Mouse (Mus musculus) T-helper 2 cell (primary cell): ENCODE results near the gene Mb.

Experiments
- in situ Hi-C: fragments of 300-600 bp; cut with MboI, MseI; formaldehyde crosslinking; loops from one replicate; pipeline ENCODE4 v1.15.1; 2025; ENCODE audit warnings: high pct_unique_total_duplicates

Gene Mb

DNA sequence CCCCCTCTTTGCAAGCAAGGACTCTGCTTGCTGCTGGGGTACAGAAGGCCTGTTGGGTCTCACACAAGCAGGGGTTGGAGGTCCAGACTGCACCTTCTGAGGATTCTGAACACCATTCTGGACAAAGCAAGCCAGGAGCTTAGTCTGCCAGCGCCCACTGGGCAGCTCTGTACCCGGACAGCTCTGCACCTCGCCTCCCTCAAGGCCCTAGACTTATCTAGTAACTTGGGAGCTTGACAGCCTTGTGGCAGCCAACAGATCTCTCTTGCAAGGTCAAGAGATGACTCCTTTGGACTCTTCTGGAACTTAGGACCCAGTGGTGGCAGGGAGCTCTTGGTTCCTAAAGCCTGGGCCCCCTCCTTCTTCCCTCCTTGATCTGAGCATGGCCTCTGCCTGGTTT lies 23.4 kb downstream of the Mb start:
- in situ Hi-C loops = no loop called here

DNA sequence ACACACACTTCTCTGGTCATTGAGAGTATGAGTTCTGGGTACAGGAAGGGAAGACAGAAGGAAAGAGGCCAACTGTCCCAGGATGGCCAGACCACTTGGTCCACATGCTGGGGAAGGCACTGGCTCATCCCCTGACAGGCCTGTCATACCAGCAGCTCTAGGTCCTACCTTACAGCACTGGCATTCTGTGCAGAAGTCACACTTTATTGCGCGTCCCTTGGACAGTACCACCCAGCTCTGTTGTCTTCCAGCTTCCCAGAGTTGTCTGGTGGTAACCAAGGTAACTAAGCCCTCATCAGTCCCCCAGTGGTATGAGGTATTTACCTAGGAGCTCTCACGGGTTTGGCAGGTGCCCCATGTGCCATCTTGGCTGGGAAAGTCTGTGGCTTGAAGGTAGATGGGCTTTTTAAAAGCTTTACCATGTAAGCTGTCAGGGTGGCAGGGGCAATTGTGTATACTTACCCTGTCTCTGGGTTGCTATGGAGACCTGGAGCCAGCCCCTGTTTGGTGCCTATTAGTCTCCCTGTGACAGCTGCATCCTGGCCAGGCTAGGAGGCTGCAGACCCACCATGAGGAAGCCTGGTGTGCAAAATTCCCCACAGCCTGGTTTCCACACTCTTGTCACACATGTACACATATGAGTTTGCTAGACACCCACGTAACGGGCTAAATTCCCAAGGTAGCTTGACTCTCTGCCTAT lies 24.4 kb downstream of the Mb start:
- in situ Hi-C loops = no loop called here

DNA sequence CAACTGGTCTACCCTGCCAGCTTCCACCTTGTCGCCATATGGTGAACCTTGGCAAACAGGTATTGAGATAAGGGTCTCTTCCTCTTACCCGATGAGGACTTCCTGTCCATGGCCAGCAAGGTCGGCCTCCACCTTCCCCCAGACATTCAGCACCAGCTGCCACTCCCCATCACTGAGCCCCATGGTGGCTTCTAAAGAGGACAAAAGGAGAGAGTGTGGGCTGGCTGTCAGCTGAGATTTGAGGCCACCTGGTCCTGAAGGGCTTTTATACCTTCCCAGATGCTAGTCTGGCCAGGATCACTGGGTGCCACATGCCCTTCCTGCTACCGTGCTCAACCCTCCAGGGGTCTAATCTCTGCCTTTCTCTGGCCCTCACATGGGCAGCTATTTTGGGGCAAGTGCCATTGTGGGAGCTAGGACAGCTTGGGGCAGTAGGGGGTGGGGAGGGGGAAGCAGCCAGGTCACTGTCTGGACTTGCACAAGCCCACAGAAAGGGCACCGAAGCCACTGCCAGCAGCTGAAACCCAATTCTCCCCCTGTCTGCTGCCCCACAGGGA lies 28.0 kb downstream of the Mb start:
- in situ Hi-C loops = no loop called here

DNA sequence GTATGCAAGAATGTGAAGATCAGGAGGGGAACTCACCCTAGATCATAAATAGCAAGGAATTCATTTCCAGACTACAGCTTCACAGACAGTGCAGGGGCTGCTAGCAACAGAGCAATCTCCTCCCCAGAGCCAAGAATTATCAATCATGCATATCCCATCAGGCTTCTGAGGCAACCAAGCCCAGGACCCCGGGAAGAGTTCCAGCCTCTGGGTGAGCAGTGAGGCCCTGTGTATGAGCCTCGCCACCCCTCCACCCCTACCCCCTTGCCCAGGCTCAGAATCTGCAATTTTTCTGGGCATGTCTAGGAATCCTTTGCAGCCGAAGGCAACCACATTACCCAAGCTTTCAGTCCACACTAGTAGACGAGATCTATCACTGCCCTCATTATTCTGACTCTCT lies 28.6 kb downstream of the Mb start:
- in situ Hi-C loops = no loop called here

DNA sequence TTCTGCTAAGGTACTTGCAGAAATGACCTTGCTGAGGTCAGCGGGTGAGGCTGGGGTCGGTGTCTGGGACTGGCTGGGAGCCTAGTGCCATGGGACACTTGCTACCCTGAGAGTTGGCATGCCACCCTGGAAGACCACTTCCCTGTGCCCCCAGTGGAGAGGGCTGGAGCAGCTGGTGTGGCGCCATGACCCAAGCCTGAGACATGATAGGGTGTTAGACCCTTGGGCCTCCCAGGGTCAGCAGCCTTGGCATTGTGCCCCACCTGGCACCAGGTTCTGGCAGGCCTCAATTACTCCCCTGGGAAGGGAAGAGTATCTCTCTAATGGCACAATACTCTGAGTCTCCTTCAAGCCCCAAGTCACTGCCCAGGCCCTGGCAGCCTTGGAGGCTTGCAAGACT lies 29.4 kb downstream of the Mb start:
- in situ Hi-C loops = no loop called here

DNA sequence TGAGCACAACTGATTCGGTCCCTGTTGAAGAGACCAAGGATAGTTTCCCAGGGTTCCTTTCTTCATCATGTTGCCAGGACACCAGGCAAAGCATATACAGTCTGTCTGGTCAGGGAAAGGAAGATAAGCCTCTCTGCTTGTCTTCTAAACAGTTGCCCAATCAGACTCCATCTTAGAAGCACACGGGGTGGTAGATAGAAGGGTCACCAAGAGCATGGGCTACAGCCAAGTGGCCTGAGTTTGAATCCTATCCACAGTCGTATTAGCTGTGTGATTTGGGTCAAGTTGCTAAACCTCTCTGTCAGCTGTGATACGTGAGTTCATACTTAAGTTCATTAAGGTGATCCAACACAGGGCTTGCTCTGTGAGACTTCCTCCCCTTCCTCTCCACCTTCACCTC lies 30.3 kb downstream of the Mb start:
- in situ Hi-C loops = no loop called here

DNA sequence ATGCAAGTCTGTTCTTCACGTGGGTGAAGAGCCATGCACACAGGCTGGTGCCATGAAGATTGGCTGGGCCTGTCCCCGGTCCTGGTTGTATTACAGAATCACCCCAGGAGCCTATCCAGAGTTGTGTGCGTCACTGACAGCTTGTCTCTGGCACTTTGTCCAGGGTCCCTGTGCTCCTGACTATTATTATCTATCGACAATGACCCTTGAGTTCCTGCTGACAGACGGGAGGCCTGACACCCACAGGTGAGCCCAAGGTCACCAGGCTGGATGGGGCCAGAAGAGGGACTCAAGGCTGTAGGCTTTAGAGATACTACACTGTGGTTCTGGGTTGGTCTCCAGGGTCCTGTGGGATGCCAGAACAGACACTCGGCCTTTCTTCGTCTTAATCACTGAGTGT lies 30.9 kb downstream of the Mb start:
- in situ Hi-C loops = no loop called here

DNA sequence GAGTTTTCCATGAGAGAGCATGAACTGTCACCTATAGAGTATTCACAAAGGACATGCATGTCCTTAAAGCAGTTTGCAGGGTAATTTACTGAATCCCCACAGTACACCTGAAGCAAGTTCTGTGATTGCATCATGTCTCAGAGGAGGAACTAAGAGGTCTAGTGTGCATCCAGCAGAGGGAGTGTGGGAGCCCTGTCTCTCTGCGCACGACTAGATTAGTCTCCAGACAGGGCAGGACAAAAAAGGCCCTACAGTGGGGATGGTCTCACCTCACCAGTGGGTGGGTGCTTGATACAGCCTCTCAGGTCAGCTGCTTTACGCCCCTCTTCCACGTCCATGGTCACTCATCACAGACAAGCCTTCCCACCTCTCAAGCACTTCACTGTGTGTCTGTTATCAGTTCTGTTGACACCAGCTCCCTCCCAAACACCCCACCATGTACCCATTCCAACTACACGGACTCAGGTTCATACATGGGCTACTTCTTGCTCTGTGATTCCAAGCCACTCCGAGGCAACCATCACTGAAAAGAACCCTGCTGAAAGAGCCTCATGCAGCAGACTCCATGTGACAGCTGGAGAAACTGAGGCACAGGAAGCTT lies 31.6 kb downstream of the Mb start:
- in situ Hi-C loops = no loop called here

DNA sequence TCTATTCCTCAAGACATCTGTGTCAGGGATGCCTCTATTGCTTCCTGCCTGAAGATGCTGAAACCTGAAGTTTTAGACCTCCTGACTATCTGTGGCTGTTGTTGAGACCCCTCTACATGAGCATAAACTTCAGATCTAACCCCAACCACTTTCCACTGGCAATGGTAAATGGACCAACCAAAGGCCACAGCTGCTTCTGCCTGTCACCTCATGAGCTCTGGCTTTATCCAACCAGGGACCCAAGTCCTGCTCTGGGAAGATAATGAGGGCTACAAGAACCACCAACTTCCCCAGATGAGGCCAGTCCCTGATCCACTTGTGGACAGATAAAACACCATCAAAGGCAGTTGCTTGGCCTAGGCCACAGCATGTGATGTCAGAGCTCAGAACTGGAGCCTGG lies 32.6 kb downstream of the Mb start:
- in situ Hi-C loops = no loop called here

DNA sequence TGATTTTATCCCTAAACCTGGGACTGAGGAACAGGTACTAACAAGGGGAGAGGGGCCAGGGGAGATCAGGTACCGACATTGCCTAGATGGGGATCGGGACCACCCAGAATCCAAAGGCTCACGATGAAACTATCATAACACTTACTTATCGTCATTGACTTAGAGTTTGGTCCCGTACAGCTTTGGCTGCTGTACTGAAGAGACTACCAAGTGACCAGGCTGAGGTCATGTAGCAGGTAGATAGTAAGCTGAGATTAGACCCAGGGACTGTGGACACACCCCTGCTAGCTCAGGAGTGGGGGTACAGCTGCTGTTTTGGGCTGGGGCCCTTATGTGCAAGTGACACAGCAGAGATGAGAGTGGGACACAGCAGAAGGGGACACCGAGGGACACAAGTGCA lies 34.0 kb downstream of the Mb start:
- in situ Hi-C loops = no loop called here

DNA sequence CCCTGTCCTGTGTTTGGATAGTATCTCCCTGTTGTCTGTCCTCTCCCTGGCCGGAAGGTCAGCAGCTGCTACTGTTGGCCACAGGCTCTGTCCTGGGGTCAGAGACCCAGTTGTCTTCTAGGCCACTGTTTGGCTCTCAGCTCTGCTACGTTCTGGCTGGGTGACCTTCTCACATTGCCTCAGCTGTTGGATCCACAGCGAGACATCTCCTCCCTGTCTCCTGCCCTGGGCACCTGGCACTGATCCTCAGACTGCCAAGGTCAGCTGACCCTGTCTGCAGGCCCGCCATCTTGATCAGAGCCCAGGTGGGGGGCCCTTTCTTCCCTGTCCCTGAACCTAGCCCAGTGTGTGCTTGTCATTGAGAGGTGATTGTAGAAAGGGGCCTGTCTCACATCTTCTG lies 35.5 kb downstream of the Mb start:
- in situ Hi-C loops = no loop called here

DNA sequence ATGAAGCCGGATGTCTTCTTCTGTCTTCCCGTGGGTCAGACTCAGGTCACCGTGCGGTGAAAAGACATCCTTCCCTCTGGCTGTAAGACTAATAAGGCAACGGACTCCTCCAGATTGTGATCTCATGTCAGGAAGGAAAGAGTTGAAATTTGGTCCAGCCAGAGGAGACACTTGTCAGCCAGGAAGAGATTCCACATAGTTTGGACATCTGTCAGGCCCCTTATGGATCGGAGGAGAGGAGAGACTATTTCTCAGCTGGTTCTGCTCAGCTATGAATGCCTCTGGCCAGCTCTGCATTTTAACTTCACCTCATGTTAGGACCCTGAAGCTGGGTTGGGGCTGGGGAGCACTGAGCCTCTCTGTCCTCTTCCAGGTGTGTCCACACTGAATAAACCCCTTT lies 36.0 kb downstream of the Mb start:
- in situ Hi-C loops = no loop called here

DNA sequence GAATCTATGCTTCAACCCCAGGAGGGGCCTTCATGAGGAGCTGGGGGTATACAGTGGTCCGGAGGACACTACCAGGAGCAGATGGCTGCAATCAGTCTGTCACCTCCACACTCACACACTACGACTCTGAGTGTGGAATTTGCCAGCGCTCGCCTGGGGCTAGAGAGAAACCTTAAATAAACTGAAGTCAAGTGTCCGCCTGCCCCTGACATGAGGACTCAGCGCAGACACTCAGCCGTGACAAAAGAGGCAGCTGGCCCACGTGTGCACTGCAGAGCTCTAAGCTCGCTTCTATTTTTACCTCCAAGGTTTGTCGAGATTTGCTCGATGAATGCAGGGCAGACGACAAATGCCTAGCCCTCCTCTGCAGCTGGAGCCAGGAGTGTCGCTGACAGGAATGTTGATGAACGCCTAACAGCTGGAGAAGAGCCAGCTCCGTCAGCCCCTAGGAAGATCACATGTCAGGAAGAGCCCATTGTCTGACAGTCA lies 36.7 kb downstream of the Mb start:
- in situ Hi-C loops = no loop called here

DNA sequence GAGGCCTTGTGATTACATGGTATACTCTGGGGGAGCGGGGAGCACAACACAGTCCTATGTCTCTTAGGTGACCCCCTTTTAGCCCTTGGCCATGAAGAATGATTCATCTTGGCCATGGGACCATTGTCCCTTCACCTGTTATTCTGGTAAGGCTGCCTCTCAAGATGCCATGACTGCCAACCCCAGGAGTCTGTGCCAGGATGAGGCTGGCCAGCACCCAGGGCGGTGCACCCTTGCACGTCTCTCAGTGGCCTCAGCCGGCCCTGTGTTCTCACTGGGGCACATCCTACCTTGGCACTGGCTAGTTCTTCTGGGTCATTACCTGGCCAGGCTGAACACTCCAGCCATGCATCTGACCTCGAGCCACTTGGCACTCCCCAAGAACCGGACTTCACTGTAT lies 41.6 kb downstream of the Mb start:
- in situ Hi-C loops = no loop called here

DNA sequence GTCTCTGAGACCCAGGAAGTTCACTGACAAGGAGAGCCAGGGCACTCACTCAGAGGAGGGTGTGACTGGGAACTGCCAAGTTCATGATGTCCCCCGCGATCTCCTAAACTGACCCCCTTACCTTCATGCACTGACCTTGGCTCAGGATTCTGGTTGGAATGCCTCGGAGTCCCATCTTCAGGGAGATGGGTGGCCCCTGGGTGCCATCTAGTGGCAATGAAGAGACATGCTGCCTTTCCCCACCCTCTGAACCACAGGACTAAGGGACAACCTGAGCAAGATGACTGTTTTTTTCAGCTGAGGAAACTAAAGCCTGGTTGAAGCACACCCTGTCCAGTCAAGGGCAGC lies 46.6 kb downstream of the Mb start:
- in situ Hi-C loops = no loop called here

DNA sequence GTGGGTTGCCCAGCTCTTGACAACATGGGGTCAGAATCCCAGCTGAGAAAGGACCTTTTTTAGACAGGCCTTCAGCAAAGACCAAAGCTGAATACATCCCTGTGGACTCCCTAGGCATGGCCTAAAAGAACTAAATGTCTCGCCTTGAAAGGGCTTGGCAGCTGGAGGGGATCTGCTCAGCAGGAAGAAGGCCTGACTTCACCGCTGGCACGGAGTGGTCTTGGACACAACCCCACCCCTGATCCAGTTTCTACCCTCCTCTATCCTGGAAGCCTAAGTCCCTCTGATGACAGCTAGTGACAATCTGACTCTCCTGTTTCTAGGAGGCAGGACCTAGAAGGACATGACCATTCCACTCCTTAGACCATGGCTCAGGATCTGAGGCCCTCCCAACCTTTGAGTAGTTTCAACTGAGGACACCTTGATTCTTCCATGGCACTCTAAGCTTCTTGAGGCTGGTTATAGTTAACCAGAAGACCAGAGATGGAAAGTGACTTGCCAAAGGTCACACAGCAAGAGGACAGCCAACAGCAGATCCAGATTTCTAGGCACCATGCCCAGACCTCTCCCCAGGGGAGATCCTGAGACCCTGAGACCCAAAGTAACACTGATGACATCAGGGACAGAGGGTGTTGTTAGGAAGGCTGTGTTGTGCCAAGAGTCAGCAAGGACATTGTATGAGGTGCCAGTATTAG lies 47.1 kb downstream of the Mb start:
- in situ Hi-C loops = no loop called here

DNA sequence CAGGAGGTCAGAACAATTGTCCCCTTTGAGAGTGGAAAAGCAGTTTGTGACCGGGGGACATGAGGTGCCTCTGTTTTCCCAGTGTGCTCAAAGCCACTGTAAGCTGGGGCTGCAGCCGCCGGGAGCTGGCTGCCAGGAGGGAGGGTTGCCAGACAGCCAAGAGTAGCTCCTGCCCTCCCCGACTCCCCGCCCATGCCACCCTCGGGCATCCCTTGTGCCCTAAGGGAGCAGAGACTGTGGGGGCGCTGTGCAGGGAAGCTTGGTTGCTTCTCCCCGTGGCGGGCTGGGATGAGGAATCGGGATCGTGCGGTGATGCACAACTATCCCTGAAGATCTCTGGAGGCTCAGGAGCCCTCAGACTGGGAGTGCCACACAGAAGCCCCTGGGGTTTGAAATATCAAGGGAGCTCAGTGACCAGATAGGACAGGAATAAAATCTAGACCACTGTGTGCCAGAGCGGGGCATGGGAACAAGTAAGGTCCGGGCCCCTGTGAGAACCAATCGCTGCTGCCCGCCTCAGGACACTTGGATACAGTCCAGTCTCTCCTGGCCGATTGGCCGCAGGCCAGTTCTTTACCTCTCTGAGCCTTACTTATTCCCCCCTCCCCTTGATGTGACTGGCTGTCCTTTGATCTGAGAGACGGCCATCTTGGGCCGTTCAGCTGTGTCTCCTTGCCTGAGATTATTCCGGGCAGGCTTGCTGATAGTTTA lies 51.4 kb downstream of the Mb start:
- in situ Hi-C loops = no loop called here

DNA sequence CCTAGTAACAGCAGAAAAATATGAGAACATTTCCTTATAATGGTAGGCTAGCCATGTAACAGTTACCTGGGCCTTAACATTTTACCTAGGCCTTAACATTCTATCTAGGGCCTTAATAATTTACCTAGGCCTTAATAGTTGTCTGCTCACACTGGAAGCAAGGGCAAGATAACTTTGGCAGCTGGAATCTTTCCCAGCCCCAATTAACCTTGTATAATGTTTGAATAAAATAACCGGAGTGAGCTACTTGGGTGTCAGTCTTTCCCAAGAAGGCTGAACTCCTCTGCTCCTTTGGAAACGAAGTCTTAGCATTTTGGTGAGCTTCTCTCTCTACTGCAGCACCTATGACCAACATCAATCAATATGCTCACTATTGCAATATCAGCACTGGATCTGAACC lies 52.4 kb downstream of the Mb start:
- in situ Hi-C loops = no loop called here

DNA sequence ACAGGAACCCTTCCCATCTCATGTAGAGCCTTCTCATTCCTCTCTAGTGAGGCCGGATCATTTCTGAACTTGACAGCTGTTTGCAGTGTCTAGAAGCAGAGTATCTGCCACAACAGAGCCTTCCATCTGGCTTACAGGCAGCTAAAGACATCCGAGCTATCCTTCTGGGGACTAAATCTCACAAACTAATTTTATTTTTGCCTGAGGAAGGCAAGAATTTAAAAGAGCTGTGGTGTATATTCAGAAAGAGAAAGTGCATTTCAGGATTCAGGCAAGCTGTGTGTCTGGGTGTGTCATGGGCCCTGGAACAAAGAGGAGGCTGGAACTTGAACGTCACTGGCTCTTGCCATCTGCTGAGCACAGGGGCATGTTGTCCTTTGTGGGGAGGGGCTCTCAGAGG lies 56.1 kb downstream of the Mb start:
- in situ Hi-C loops = no loop called here

DNA sequence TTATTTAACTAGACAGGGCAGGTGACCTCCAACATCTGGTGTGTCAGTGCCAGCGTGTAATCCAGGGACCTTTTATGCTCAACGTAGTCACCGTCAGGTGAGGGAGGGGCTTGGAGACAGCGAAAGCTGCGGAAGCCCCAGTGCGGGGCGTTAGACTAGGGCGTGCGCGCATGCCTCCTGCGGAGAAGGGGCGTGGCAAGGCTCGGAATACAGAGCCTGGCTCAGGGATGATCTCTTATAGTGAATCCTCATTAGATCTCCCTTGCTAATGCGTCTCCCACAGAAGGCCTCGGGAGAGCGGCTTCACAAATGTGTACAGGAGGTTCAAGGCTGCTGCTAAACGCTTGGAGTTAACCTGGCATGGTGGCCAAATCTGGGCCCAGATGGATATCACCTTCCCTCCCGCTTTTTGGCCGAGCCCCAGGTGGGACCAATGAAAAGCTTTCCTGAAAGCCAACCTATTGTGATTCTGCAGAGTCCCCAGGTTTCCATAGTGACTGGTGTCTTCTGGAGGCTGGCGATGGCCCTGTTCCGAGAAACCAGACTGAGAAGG lies 62.9 kb downstream of the Mb start:
- in situ Hi-C loops = no loop called here

DNA sequence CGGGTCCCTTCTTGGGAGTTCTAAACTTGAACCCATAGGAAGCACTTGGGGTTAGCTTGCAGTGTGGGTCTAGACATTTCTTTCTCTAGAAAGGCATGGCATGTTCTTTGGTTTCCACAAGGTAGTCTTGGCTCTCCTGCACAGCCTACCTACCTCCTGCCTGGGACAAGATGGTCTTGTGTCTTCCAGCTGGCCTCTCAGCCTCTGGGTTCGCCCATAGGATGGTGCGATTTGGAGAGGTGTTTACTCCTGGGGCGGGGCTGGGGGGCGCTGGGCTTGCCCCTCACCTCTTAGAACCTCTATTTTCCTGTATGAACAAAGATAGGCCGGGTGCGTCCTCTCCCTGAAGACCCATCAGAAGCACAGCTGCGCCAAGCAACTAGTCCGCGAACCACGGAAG lies 63.3 kb downstream of the Mb start:
- in situ Hi-C loops = no loop called here

DNA sequence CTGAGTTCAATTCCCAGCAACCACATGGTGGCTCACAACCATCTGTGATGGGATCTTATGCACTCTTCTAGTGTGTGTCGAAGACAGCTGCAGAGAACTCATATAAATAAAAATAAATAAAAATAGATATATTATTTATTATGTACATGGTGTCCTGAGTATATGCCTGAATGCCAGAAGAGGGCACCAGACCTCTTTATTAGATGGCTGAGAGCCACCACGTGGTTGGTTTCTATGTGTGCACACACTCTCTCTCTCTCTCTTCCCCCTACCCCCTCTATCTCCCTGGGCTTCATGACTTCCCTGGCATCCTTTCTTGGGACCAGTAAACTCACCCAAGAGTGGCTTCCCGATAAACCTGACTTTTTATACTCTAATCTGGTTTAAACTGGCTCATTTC lies 67.7 kb downstream of the Mb start:
- in situ Hi-C loops = no loop called here
